Mouse (Mus musculus) layer of hippocampus, adult 9-11 months (tissue): ENCODE results near the gene Ppm1j.
A peak's percentile ranks its signal among the peaks of the same experiment; 100 is the strongest.
"Not testable (repeated sequence)": the region's sequence is repeated elsewhere in the genome, so short reads cannot be mapped to it uniquely, and the experiment has no call there.

Experiments used
- DNase-seq: peaks from one replicate; pipeline ENCODE4 v3.0.0; 2022

The Ppm1j gene

GRCm38 (mm10) chr3:104780561-104781420 lies at the start of gene Ppm1j:
TSS of gene Ppm1j (plus strand) at chr3:104781056.
- DNase-seq: no peak

GRCm38 (mm10) chr3:104732907-104733306 lies 47.9 kb upstream of the Ppm1j start:
- no peak for DNase-seq

- DNase-seq: no peak
Measured at GRCm38 (mm10) chr3:104734654-104735053, 46.2 kb upstream of the Ppm1j start.

- no peak for DNase-seq
Measured at GRCm38 (mm10) chr3:104741954-104742353, 38.9 kb upstream of the Ppm1j start.

- no peak for DNase-seq
Measured at GRCm38 (mm10) chr3:104743161-104743560, 37.7 kb upstream of the Ppm1j start.

GRCm38 (mm10) chr3:104743864-104744263 lies 37.0 kb upstream of the Ppm1j start:
- DNase-seq: no peak

GRCm38 (mm10) chr3:104752845-104753244 lies 28.0 kb upstream of the Ppm1j start:
- DNase-seq: not testable (repeated sequence)

GRCm38 (mm10) chr3:104758406-104758805 lies 22.4 kb upstream of the Ppm1j start:
- peak; percentile 42 for DNase-seq

- no peak for DNase-seq
Measured at GRCm38 (mm10) chr3:104758869-104759268, 22.0 kb upstream of the Ppm1j start.

- DNase-seq: not testable (repeated sequence)
Measured at GRCm38 (mm10) chr3:104762103-104762863, 18.6 kb upstream of the Ppm1j start.

GRCm38 (mm10) chr3:104765021-104765420 lies 15.8 kb upstream of the Ppm1j start:
- no peak for DNase-seq

GRCm38 (mm10) chr3:104767141-104767540 lies 13.7 kb upstream of the Ppm1j start:
- DNase-seq: no peak

GRCm38 (mm10) chr3:104767716-104768115 lies 13.1 kb upstream of the Ppm1j start:
- no peak for DNase-seq

- DNase-seq: no peak
Measured at GRCm38 (mm10) chr3:104769135-104769534, 11.7 kb upstream of the Ppm1j start.

GRCm38 (mm10) chr3:104770035-104770434 lies 10.8 kb upstream of the Ppm1j start:
- no peak for DNase-seq

GRCm38 (mm10) chr3:104770918-104771317 lies 9.9 kb upstream of the Ppm1j start:
- no peak for DNase-seq

GRCm38 (mm10) chr3:104771460-104771859 lies 9.4 kb upstream of the Ppm1j start:
- DNase-seq: no peak

GRCm38 (mm10) chr3:104773301-104773700 lies 7.6 kb upstream of the Ppm1j start:
- DNase-seq: no peak

- no peak for DNase-seq
Measured at GRCm38 (mm10) chr3:104777342-104777741, 3.5 kb upstream of the Ppm1j start.

GRCm38 (mm10) chr3:104779949-104780348 lies 907 bp upstream of the Ppm1j start:
- no peak for DNase-seq

- DNase-seq: no peak
Measured at GRCm38 (mm10) chr3:104781471-104781903, 631 bp downstream of the Ppm1j start, which contains the start of gene Fam19a3. TSS of gene Fam19a3 (minus strand) at chr3:104781840.

- DNase-seq: no peak
Measured at GRCm38 (mm10) chr3:104782061-104782681, 1.3 kb downstream of the Ppm1j start.

GRCm38 (mm10) chr3:104783971-104784500 lies 3.2 kb downstream of the Ppm1j start:
- DNase-seq: no peak
